Mouse (Mus musculus) midbrain, embryonic 12.5 days (tissue): ENCODE data around the gene Cbx7. TPM values are rescaled to one million over a fixed set of nuclear protein-coding genes. Genes with fewer than 3 reads are reported as not detected.

Experiments
- ATAC-seq: fragments of 200-750 bp; cut with Nextera tagmentation; 2 replicates; pipeline ENCODE4 v1.8.0; 2017; ENCODE audit warnings: low read depth, moderate TSS enrichment, moderate library complexity; ENCODE audit not compliant: low FRiP score
- H3K27ac ChIP-seq: fragments of 300-500 bp; sonication (generic); replicated peaks from 2 replicates; pipeline ENCODE4 v1.5.1; 2016; ENCODE audit warnings: mild to moderate bottlenecking
- H3K27me3 ChIP-seq: fragments of 300-500 bp; sonication (generic); 2 replicates; pipeline ENCODE4 v1.6.1; 2016; ENCODE audit warnings: mild to moderate bottlenecking
- H3K36me3 ChIP-seq: fragments of 300-500 bp; sonication (generic); 2 replicates; pipeline ENCODE4 v1.6.1; 2016
- H3K4me1 ChIP-seq: fragments of 300-500 bp; sonication (generic); 2 replicates; pipeline ENCODE4 v1.6.1; 2016
- H3K4me2 ChIP-seq: fragments of 300-500 bp; sonication (generic); replicated peaks from 2 replicates; pipeline ENCODE4 v1.6.1; 2016; ENCODE audit warnings: mild to moderate bottlenecking, moderate library complexity
- H3K4me3 ChIP-seq: fragments of 300-500 bp; sonication (generic); 2 replicates; pipeline ENCODE4 v1.5.1; 2016; ENCODE audit warnings: mild to moderate bottlenecking
- H3K9ac ChIP-seq: fragments of 300-500 bp; sonication (generic); replicated peaks from 2 replicates; pipeline ENCODE4 v1.6.1; 2016; ENCODE audit warnings: mild to moderate bottlenecking, moderate library complexity
- H3K9me3 ChIP-seq: fragments of 300-500 bp; sonication (generic); 2 replicates; pipeline ENCODE4 v1.6.1; 2016; ENCODE audit warnings: mild to moderate bottlenecking
- WGBS: fragments of 180-500 bp; shearing (Covaris S2); methylation state at CpG from one replicate; pipeline ENCODE4 v1.1.7; 2016; 5-methylcytosine and 5-hydroxymethylcytosine counted together
- microRNA-seq: library from miRNA; unstranded; fragments of <30 nt; microRNA quantifications from one replicate; pipeline ENCODE4, GENCODE M21; 2017
- polyA plus RNA-seq: library from polyadenylated mRNA; unstranded; fragments of >200 nt; fragmentation: Nextera tagmentation; extraction: Ambion mirVana; gene quantifications from 2 replicates; pipeline ENCODE4 v1.2.1, GENCODE M21; 2016

Cbx7 gene
- polyA plus RNA-seq, 1 experiment from 2014 or later = 4.2 TPM

DNA sequence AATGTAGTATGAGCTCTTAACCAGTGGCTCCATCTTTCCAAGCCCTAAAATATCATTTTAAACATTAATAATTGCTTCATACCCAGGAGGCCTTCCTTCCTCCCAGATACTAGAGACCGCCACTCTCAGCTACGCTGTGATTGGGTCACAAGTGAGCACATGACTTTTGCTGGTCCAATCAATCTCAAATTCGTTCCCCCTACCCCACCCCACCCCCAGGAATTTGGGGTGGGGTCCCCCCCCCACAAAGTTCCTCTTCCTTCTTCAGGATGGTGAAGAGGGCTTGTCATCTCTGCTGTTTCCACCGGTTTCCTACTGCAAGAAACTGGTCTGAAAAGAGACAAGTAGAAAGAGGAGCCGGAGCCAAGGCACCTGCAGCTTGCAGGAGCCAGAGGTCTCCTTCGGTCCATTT, 92.2 kb downstream of the Cbx7 start:
- H3K4me3 ChIP-seq = no peak overlapping the region
- ATAC-seq = no peak
- H3K9ac ChIP-seq = no peak overlapping the region
- 75% methylated on average over 6 of the region's 6 CpGs for WGBS
- no peaks in the 10 kb centered on the region for H3K9me3 ChIP-seq
- H3K27me3 ChIP-seq = 0 out of 2 replicates have a peak, but pooled peaks cover 4% of the 10 kb centered on the region
- H3K27ac ChIP-seq = no peak overlapping the region
- H3K4me2 ChIP-seq = no peak overlapping the region
- H3K36me3 ChIP-seq = no peaks in the 10 kb centered on the region
- H3K4me1 ChIP-seq = peaks cover 9% of the 10 kb centered on the region

DNA sequence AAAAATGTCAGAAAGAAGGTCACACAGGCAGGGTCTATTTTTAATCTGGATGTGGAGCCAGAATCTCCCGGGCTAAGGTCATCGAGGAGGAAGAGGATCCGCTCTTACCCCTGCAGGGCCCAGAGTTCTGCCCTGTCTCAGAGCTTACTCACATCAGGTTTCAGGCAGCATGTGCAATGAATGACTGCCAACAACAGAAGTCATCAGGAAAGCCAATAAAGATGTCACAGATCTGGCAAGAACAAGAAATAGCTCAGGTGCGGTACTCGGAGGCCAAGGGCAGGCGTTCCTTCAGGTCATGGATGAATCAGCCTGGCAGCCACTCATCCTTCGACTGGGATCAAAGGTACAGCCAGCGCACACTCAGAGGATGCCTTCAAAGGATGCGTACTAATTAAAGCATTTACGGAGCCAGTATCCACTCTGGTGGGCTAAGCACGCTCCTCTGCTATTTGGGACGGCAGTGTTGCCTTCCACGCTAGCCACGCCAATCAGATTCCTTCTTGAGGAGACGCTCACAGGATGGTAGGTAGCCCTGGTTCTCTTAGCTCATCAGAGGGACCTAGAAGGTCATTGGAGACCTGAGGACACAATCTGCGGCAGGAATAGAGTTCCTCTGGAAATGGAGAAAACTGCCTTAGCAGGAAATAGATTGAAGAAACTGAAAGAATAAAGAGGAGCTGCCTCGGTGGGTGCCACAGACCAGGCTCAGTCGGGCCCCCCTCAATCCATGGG, 95.5 kb downstream of the Cbx7 start:
- H3K9ac ChIP-seq = no peak overlapping the region
- H3K4me1 ChIP-seq = no peaks in the 10 kb centered on the region
- no peaks in the 10 kb centered on the region for H3K36me3 ChIP-seq
- ATAC-seq = no peak
- H3K27me3 ChIP-seq = no peaks in the 10 kb centered on the region
- H3K9me3 ChIP-seq = no peaks in the 10 kb centered on the region
- H3K4me2 ChIP-seq = no peak overlapping the region
- no peak overlapping the region for H3K27ac ChIP-seq
- 91% methylated on average over 18 of the region's 18 CpGs for WGBS
- no peak overlapping the region for H3K4me3 ChIP-seq

DNA sequence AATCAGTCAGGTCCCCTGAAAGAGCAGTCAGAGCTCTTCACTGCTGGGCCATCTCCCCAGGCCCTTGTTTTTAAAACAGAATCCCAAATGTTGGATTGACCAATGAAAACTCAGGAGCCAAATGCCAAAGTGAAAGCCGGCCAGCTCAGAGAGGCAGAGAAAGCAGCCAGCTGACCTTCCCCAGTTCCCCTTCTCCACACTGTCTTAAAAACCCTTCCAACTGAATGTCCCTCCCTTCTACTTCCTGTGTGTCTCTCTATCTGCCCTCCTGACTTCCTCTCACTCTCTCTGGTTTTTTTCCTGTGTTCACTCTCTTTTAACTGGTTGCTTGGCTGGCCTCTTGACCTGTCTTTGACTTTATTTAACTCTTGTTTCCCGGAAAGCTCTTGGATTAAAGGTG, 96.9 kb downstream of the Cbx7 start:
- WGBS = 76% methylated on average over 2 of the region's 2 CpGs

DNA sequence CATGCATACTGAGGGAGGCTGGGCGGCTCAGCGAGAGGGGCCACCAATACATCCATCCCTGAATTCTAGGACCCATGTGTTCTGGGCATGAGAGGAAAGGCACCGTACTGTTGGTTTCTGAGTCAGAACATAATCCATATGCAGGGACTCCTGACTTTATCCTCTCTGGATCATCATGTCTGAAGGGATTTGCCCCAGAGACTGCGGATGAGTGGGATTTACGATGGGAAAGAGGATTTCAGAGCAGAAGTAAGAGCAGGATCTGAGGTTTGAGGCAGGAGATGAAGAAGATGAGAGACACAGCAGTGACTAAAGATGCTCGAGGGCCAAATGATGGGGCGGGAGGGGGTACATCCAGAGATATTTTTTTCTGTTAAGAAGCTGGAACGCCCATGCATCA, 97.4 kb downstream of the Cbx7 start:
- Histone ChIP-seq H3K4me3 (no peak overlapping the region), H3K9ac (no peak overlapping the region), H3K27me3 (no peaks in the 10 kb centered on the region), H3K4me1 (no peaks in the 10 kb centered on the region), H3K9me3 (peaks cover 5% of the 10 kb centered on the region; the same call in 1 of the 2 replicates), H3K27ac (no peak overlapping the region), H3K4me2 (no peak overlapping the region), H3K36me3 (no peaks in the 10 kb centered on the region)
- 87% methylated on average over 8 of the region's 8 CpGs for WGBS
- no peak for ATAC-seq

More for the DNA sequence above, 96.9 kb downstream of the Cbx7 start:
- H3K27me3 ChIP-seq = no peaks in the 10 kb centered on the region
- H3K4me1 ChIP-seq = no peaks in the 10 kb centered on the region
- no peak overlapping the region for H3K9ac ChIP-seq
- H3K9me3 ChIP-seq = peaks cover 5% of the 10 kb centered on the region; the same call in 1 of the 2 replicates
- no peak overlapping the region for H3K27ac ChIP-seq
- no peak for ATAC-seq
- H3K36me3 ChIP-seq = no peaks in the 10 kb centered on the region
- no peak overlapping the region for H3K4me3 ChIP-seq
- H3K4me2 ChIP-seq = no peak overlapping the region

DNA sequence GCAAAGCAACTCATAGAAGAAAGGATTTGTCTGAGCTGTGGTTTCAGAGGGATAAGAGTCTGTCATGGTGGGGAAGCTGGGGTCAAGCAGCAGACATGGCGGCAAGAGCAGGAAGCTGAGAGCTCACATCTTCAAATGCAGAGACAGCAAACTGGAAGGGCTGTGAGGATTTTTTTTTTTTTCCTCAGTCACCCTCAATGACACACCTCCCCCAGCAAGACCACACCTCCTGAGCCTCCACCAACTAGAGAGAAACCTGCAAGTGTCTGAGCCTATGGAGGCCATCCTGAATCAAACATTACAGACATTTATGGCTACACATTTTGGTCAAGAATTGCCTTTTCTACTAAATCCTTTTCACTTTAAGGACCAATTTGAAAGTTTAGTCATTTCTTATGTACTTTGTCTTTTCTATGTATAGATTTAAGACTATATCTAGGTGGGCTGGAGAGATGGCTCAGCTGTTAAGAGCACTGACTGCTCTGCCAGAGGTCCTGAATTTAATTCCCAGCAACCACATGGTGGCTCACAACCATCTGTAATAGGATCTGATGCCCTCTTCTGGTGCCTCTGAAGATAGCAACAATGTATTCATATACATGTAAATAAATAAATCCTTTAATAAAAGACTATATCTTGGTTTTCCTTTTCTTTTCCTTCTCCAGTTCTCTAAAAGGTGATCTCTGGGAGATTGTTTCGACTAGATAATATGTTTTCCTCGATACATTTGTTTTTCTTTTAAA, 103.5 kb downstream of the Cbx7 start:
- Histone ChIP-seq H3K4me3 (no peak overlapping the region), H3K4me1 (no peaks in the 10 kb centered on the region), H3K9ac (no peak overlapping the region), H3K4me2 (no peak overlapping the region), H3K27me3 (no peaks in the 10 kb centered on the region), H3K9me3 (peaks cover 5% of the 10 kb centered on the region; the same call in 1 of the 2 replicates), H3K27ac (no peak overlapping the region), H3K36me3 (no peaks in the 10 kb centered on the region)
- ATAC-seq = no peak
- 88% methylated on average over 3 of the region's 3 CpGs for WGBS

Small RNA genes within 50 kb of the gene (microRNA-seq; reads per million reads assigned to microRNA genes)
- not detected for gene Mir7213

Other genes starting within 250 kb of the Cbx7 start
- gene Sun2, start 228.6 kb downstream of the Cbx7 start, polyA plus RNA-seq = 8.0 and 8.7 TPM in 2 replicates
- gene Dnal4, start 193.3 kb downstream of the Cbx7 start, polyA plus RNA-seq = 72.4 and 77.9 TPM in 2 replicates
- gene Nptxr, start 166.4 kb downstream of the Cbx7 start, polyA plus RNA-seq = 8.7 and 11.7 TPM in 2 replicates
- 0.45 TPM in 1 of 2 replicates, not detected in the other for gene Npcd, start 136.9 kb downstream of the Cbx7 start, polyA plus RNA-seq
- 45.5 and 45.7 TPM in 2 replicates for gene Cbx6, start 136.4 kb downstream of the Cbx7 start, polyA plus RNA-seq
- gene Apobec3, start 79.5 kb downstream of the Cbx7 start, polyA plus RNA-seq = 5.1 and 6.9 TPM in 2 replicates
- 2.4 and 2.7 TPM in 2 replicates for gene Pdgfb, start 43.9 kb upstream of the Cbx7 start, polyA plus RNA-seq
- gene Syngr1, start 120.2 kb upstream of the Cbx7 start, polyA plus RNA-seq = 10.8 and 10.9 TPM in 2 replicates
- 652 and 673 TPM in 2 replicates for gene Rpl3, start 120.7 kb upstream of the Cbx7 start, polyA plus RNA-seq
- 41.9 and 43.6 TPM in 2 replicates for gene Tab1, start 162.0 kb upstream of the Cbx7 start, polyA plus RNA-seq
- gene Mgat3, start 202.6 kb upstream of the Cbx7 start, polyA plus RNA-seq = 11.8 and 13.1 TPM in 2 replicates